ENCODE assay signal across 8 mouse cellular contexts in genomic region chr13:55322130-55322825, GRCm38 (mm10). TPM values are rescaled to one million over a fixed set of nuclear protein-coding genes. Genes with fewer than 3 reads are reported as not detected.
A peak's percentile ranks its signal among the peaks of the same experiment; 100 is the strongest.
DNase-seq lines count a peak whose midpoint lies in the region; ATAC-seq and TF ChIP-seq lines count a peak whose summit lies in the region.

No protein-coding gene starts in this region.

- peak overlapping the region; percentile 91 for H3K9ac ChIP-seq in hindbrain, embryonic 11.5 days (ENCODE audit: low read depth, low read length)
- peak overlapping the region; percentile 95 for H3K9ac ChIP-seq in limb, embryonic 14.5 days (ENCODE audit: low read depth, low read length, severe bottlenecking)
- peak overlapping the region; percentile 93 for H3K9ac ChIP-seq in midbrain, embryonic 14.5 days (replicated peaks; ENCODE audit: low read length)

- peak; percentile 54 for DNase-seq in adrenal gland, adult 2 months
- DNase-seq in adrenal gland, adult 18-20 months (ENCODE audit: low spot score in 2 of 2), result no peak
- DNase-seq in Patski (ENCODE audit: low read depth, low spot score), result no peak
- DNase-seq in embryonic facial prominence, embryonic 10.5 days (ENCODE audit: low spot score), result peak; percentile 54
- DNase-seq in hindbrain, embryonic 11.5 days (ENCODE audit: low spot score), result peak; percentile 61
- peak; percentile 75 for DNase-seq in limb, embryonic 14.5 days (ENCODE audit: low spot score)
- peak; percentile 80 for DNase-seq in midbrain, embryonic 14.5 days
- DNase-seq in thymus, postnatal 36 days, result peak; percentile 37 to 40

- in situ Hi-C loops in Patski (cut with MboI; ENCODE audit: low pct_unique_long_range_greater_than_20kb), result no loop called here

- WGBS in embryonic facial prominence, embryonic 10.5 days, result 2% methylated on average over 31 of the region's 31 CpGs
- WGBS in hindbrain, embryonic 11.5 days, result 2% methylated on average over 31 of the region's 31 CpGs
- under 1% methylated on average over 31 of the region's 31 CpGs for WGBS in limb, embryonic 14.5 days
- 2% methylated on average over 31 of the region's 31 CpGs for whole genome bisulfite sequencing in midbrain, embryonic 14.5 days

- H3K4me2 ChIP-seq in hindbrain, embryonic 11.5 days (replicated peaks; ENCODE audit: low read depth, low read length), result peak overlapping the region; percentile 93
- peak overlapping the region; percentile 88 for H3K4me2 ChIP-seq in limb, embryonic 14.5 days (replicated peaks; ENCODE audit: low read depth, low read length, severe bottlenecking)
- H3K4me2 ChIP-seq in midbrain, embryonic 14.5 days (ENCODE audit: low read length), result peak overlapping the region; percentile 95

- H3K9me3 ChIP-seq in embryonic facial prominence, embryonic 10.5 days, result no peaks in the 10 kb centered on the region
- no peaks in the 10 kb centered on the region for H3K9me3 ChIP-seq in hindbrain, embryonic 11.5 days (ENCODE audit: control insufficient read depth, low read length)
- no peaks in the 10 kb centered on the region for H3K9me3 ChIP-seq in limb, embryonic 14.5 days (ENCODE audit: control insufficient read depth, low read length)
- no peaks in the 10 kb centered on the region for H3K9me3 ChIP-seq in midbrain, embryonic 14.5 days (ENCODE audit: control insufficient read depth, low read length)

- peaks cover 81% of the 10 kb centered on the region for H3K36me3 ChIP-seq in embryonic facial prominence, embryonic 10.5 days (replicated peaks)
- H3K36me3 ChIP-seq in hindbrain, embryonic 11.5 days (ENCODE audit: control insufficient read depth, insufficient read depth, low read length), result peaks cover 8% of the 10 kb centered on the region
- H3K36me3 ChIP-seq in limb, embryonic 14.5 days (ENCODE audit: control insufficient read depth, insufficient read depth, low read length), result peaks cover 64% of the 10 kb centered on the region
- H3K36me3 ChIP-seq in midbrain, embryonic 14.5 days (ENCODE audit: control insufficient read depth, insufficient read depth, low read length), result peaks cover 63% of the 10 kb centered on the region

- ATAC-seq in Patski, result peak; percentile 44
- no peak for ATAC-seq in hindbrain, embryonic 11.5 days (ENCODE audit: low FRiP score)
- ATAC-seq in limb, embryonic 14.5 days (ENCODE audit: low FRiP score, low read depth), result 0 out of 2 replicates have a peak, but pooled peaks have one; percentile 16
- no peak for ATAC-seq in midbrain, embryonic 14.5 days (ENCODE audit: low FRiP score, low TSS enrichment)

- H3K4me3 ChIP-seq in embryonic facial prominence, embryonic 10.5 days, result peak overlapping the region; percentile 90
- H3K4me3 ChIP-seq in hindbrain, embryonic 11.5 days (ENCODE audit: low read depth, low read length), result peak overlapping the region; percentile 72
- H3K4me3 ChIP-seq in limb, embryonic 14.5 days (replicated peaks; ENCODE audit: low read length), result peak overlapping the region; percentile 95
- peak overlapping the region; percentile 93 for H3K4me3 ChIP-seq in midbrain, embryonic 14.5 days (replicated peaks; ENCODE audit: low read depth, low read length)

- no peak for TF ChIP-seq CTCF in Patski (IDR thresholded peaks at IDR 0.05)

- CTCF ChIA-PET in Patski (lab: Charles Lee), result interaction anchor here (1.1 to 1.3 kb wide), 2 partner anchors 13 to 15 kb away, joined by 3 read pairs; no protein-coding TSS in a partner anchor

- peak overlapping the region; percentile 92 for H3K27ac ChIP-seq in embryonic facial prominence, embryonic 10.5 days (replicated peaks)
- H3K27ac ChIP-seq in hindbrain, embryonic 11.5 days (ENCODE audit: low read depth, low read length), result no peak overlapping the region
- peak overlapping the region; percentile 80 for H3K27ac ChIP-seq in limb, embryonic 14.5 days (replicated peaks; ENCODE audit: low read depth, low read length)
- H3K27ac ChIP-seq in midbrain, embryonic 14.5 days (replicated peaks; ENCODE audit: low read depth, low read length), result peak overlapping the region; percentile 75

- no peaks in the 10 kb centered on the region for H3K27me3 ChIP-seq in Patski
- no peaks in the 10 kb centered on the region for H3K27me3 ChIP-seq in embryonic facial prominence, embryonic 10.5 days (replicated peaks; ENCODE audit: low read depth, poor library complexity, severe bottlenecking)
- no peaks in the 10 kb centered on the region for H3K27me3 ChIP-seq in hindbrain, embryonic 11.5 days (ENCODE audit: control insufficient read depth, insufficient read depth, low read length)
- no peaks in the 10 kb centered on the region for H3K27me3 ChIP-seq in limb, embryonic 14.5 days (ENCODE audit: control insufficient read depth, insufficient read depth, low read length)
- H3K27me3 ChIP-seq in midbrain, embryonic 14.5 days (ENCODE audit: control insufficient read depth, insufficient read depth, low read length), result no peaks in the 10 kb centered on the region

- POLR2A ChIA-PET in Patski (lab: Charles Lee), result no interaction called here

- peaks cover 38% of the 10 kb centered on the region for H3K4me1 ChIP-seq in embryonic facial prominence, embryonic 10.5 days
- H3K4me1 ChIP-seq in hindbrain, embryonic 11.5 days (replicated peaks; ENCODE audit: control insufficient read depth, insufficient read depth, low read length), result peaks cover 5% of the 10 kb centered on the region; the same call in 1 of the 2 replicates
- H3K4me1 ChIP-seq in limb, embryonic 14.5 days (ENCODE audit: control insufficient read depth, insufficient read depth, low read length), result peaks cover 19% of the 10 kb centered on the region
- H3K4me1 ChIP-seq in midbrain, embryonic 14.5 days (ENCODE audit: control insufficient read depth, insufficient read depth, low read length), result peaks cover 21% of the 10 kb centered on the region

- TF ChIP-seq POLR2A in limb, embryonic 14.5 days (IDR thresholded peaks at IDR 0.05; ENCODE audit: borderline replicate concordance, extremely low read depth, insufficient read depth, insufficient read length), result no peak

RNA-seq across cellular contexts. Expression of gene Rab24, which starts 0.5 kb away (rescaled TPM):
- total RNA-seq in adrenal gland, adult 2 months (2021), result 10 to 100 TPM; 39.3 to 70.0 TPM
- polyA plus RNA-seq in adrenal gland, adult 2 months (2012; rRNA removed), result 91.7 and 105 TPM in 2 replicates
- total RNA-seq in adrenal gland, adult 18-20 months (2021), result 10 to 100 TPM; 52.3 to 52.7 TPM
- polyA plus RNA-seq in Patski (2021), result 94.0 TPM
- 70.4 and 73.3 TPM in 2 replicates for polyA plus RNA-seq in embryonic facial prominence, embryonic 10.5 days (2016; fragmentation: Nextera tagmentation; extraction: Ambion mirVana)
- polyA plus RNA-seq in hindbrain, embryonic 11.5 days (2014; fragmentation: Nextera tagmentation; extraction: Ambion mirVana), result 90.2 and 90.9 TPM in 2 replicates
- 154 and 165 TPM in 2 replicates for polyA plus RNA-seq in limb, embryonic 14.5 days (2012; rRNA removed)
- polyA plus RNA-seq in limb, embryonic 14.5 days (2014; fragmentation: Nextera tagmentation; extraction: Ambion mirVana), result 109 and 116 TPM in 2 replicates
- 108 and 114 TPM in 2 replicates for polyA plus RNA-seq in midbrain, embryonic 14.5 days (2014; fragmentation: Nextera tagmentation; extraction: Ambion mirVana)

RNA-seq across cellular contexts. Expression of gene Prelid1, which starts 2.0 kb away (rescaled TPM):
- total RNA-seq in adrenal gland, adult 2 months (2021), result 100 to 1,000 TPM; 160 to 164 TPM
- 279 and 328 TPM in 2 replicates for polyA plus RNA-seq in adrenal gland, adult 2 months (2012; rRNA removed)
- 100 to 1,000 TPM; 132 to 143 TPM for total RNA-seq in adrenal gland, adult 18-20 months (2021)
- polyA plus RNA-seq in Patski (2021), result 300 TPM
- polyA plus RNA-seq in embryonic facial prominence, embryonic 10.5 days (2016; fragmentation: Nextera tagmentation; extraction: Ambion mirVana), result 460 and 481 TPM in 2 replicates
- 433 and 450 TPM in 2 replicates for polyA plus RNA-seq in hindbrain, embryonic 11.5 days (2014; fragmentation: Nextera tagmentation; extraction: Ambion mirVana)
- polyA plus RNA-seq in limb, embryonic 14.5 days (2012; rRNA removed), result 282 and 315 TPM in 2 replicates
- polyA plus RNA-seq in limb, embryonic 14.5 days (2014; fragmentation: Nextera tagmentation; extraction: Ambion mirVana), result 450 and 476 TPM in 2 replicates
- 325 and 336 TPM in 2 replicates for polyA plus RNA-seq in midbrain, embryonic 14.5 days (2014; fragmentation: Nextera tagmentation; extraction: Ambion mirVana)

RNA-seq across cellular contexts. Expression of gene Mxd3, which starts 7.3 kb away (rescaled TPM):
- 1 to 10 TPM; 1.2 to 1.7 TPM for total RNA-seq in adrenal gland, adult 2 months (2021)
- 5.5 and 6.4 TPM in 2 replicates for polyA plus RNA-seq in adrenal gland, adult 2 months (2012; rRNA removed)
- under 1 TPM; 0.46 to 0.58 TPM for total RNA-seq in adrenal gland, adult 18-20 months (2021)
- 14.8 TPM for polyA plus RNA-seq in Patski (2021)
- 20.5 and 20.9 TPM in 2 replicates for polyA plus RNA-seq in embryonic facial prominence, embryonic 10.5 days (2016; fragmentation: Nextera tagmentation; extraction: Ambion mirVana)
- 28.4 and 30.5 TPM in 2 replicates for polyA plus RNA-seq in hindbrain, embryonic 11.5 days (2014; fragmentation: Nextera tagmentation; extraction: Ambion mirVana)
- polyA plus RNA-seq in limb, embryonic 14.5 days (2012; rRNA removed), result 59.8 and 67.0 TPM in 2 replicates
- 41.4 and 44.1 TPM in 2 replicates for polyA plus RNA-seq in limb, embryonic 14.5 days (2014; fragmentation: Nextera tagmentation; extraction: Ambion mirVana)
- 9.9 and 12.1 TPM in 2 replicates for polyA plus RNA-seq in midbrain, embryonic 14.5 days (2014; fragmentation: Nextera tagmentation; extraction: Ambion mirVana)

RNA-seq across cellular contexts. Expression of gene Lman2, which starts 40.3 kb away (rescaled TPM):
- 100 to 1,000 TPM; 111 to 119 TPM for total RNA-seq in adrenal gland, adult 2 months (2021)
- polyA plus RNA-seq in adrenal gland, adult 2 months (2012; rRNA removed), result 90.6 and 113 TPM in 2 replicates
- total RNA-seq in adrenal gland, adult 18-20 months (2021), result 100 to 1,000 TPM; 113 to 121 TPM
- polyA plus RNA-seq in Patski (2021), result 145 TPM
- polyA plus RNA-seq in embryonic facial prominence, embryonic 10.5 days (2016; fragmentation: Nextera tagmentation; extraction: Ambion mirVana), result 101 and 110 TPM in 2 replicates
- 64.8 and 77.3 TPM in 2 replicates for polyA plus RNA-seq in hindbrain, embryonic 11.5 days (2014; fragmentation: Nextera tagmentation; extraction: Ambion mirVana)
- 84.4 and 101 TPM in 2 replicates for polyA plus RNA-seq in limb, embryonic 14.5 days (2012; rRNA removed)
- polyA plus RNA-seq in limb, embryonic 14.5 days (2014; fragmentation: Nextera tagmentation; extraction: Ambion mirVana), result 92.9 and 101 TPM in 2 replicates
- 37.5 and 51.8 TPM in 2 replicates for polyA plus RNA-seq in midbrain, embryonic 14.5 days (2014; fragmentation: Nextera tagmentation; extraction: Ambion mirVana)

RNA-seq across cellular contexts. Expression of gene Rgs14, which starts 47.3 kb away (rescaled TPM):
- total RNA-seq in adrenal gland, adult 2 months (2021), result under 1 TPM; 0.55 to 0.86 TPM
- polyA plus RNA-seq in adrenal gland, adult 2 months (2012; rRNA removed), result 1.3 and 1.7 TPM in 2 replicates
- under 1 TPM; 0.76 to 0.96 TPM for total RNA-seq in adrenal gland, adult 18-20 months (2021)
- polyA plus RNA-seq in Patski (2021), result 0.54 TPM
- 0.54 and 0.97 TPM in 2 replicates for polyA plus RNA-seq in embryonic facial prominence, embryonic 10.5 days (2016; fragmentation: Nextera tagmentation; extraction: Ambion mirVana)
- 0.42 and 0.48 TPM in 2 replicates for polyA plus RNA-seq in hindbrain, embryonic 11.5 days (2014; fragmentation: Nextera tagmentation; extraction: Ambion mirVana)
- 1.8 and 1.9 TPM in 2 replicates for polyA plus RNA-seq in limb, embryonic 14.5 days (2012; rRNA removed)
- polyA plus RNA-seq in limb, embryonic 14.5 days (2014; fragmentation: Nextera tagmentation; extraction: Ambion mirVana), result 1.3 and 2.4 TPM in 2 replicates
- polyA plus RNA-seq in midbrain, embryonic 14.5 days (2014; fragmentation: Nextera tagmentation; extraction: Ambion mirVana), result 0.30 and 0.33 TPM in 2 replicates

Comparison
In these comparisons a context has a peak if more than half of its experiments do, and no peak if none do; other contexts are left out.
1. DNase-seq: peak in adrenal gland, adult 2 months (single experiment), embryonic facial prominence, embryonic 10.5 days (single experiment), hindbrain, embryonic 11.5 days (single experiment), limb, embryonic 14.5 days (single experiment), midbrain, embryonic 14.5 days (single experiment) and thymus, postnatal 36 days (2 of 2); none in adrenal gland, adult 18-20 months (0 of 2) and Patski (single experiment).
2. ATAC-seq: peak in Patski (single experiment) and limb, embryonic 14.5 days (single experiment); none in hindbrain, embryonic 11.5 days (single experiment) and midbrain, embryonic 14.5 days (single experiment).
3. Peak in every context shown above with its lines, with median percentiles within 50 percentile points of each other: H3K4me3 ChIP-seq, H3K4me2 ChIP-seq and H3K9ac ChIP-seq.